Mouse (Mus musculus) testis, adult 10 weeks (tissue): Measurements from ENCODE around the gene Qpctl. TPM values are rescaled to one million over a fixed set of nuclear protein-coding genes. Genes with fewer than 3 reads are reported as not detected.

ENCODE experiments used
- polyA plus RNA-seq: library from polyadenylated mRNA; stranded (reverse); fragments of 350-450 nt; fragmentation: Illumina TruSeq; extraction: RNeasy Lipid Tissue Mini Kit (QIAGEN cat#74804); gene quantifications from one replicate; pipeline ENCODE4 v1.2.3, GENCODE M21; 2014; ENCODE audit warnings: low read depth, low replicate concordance

Gene Qpctl
- 3.1 TPM for polyA plus RNA-seq

DNA sequence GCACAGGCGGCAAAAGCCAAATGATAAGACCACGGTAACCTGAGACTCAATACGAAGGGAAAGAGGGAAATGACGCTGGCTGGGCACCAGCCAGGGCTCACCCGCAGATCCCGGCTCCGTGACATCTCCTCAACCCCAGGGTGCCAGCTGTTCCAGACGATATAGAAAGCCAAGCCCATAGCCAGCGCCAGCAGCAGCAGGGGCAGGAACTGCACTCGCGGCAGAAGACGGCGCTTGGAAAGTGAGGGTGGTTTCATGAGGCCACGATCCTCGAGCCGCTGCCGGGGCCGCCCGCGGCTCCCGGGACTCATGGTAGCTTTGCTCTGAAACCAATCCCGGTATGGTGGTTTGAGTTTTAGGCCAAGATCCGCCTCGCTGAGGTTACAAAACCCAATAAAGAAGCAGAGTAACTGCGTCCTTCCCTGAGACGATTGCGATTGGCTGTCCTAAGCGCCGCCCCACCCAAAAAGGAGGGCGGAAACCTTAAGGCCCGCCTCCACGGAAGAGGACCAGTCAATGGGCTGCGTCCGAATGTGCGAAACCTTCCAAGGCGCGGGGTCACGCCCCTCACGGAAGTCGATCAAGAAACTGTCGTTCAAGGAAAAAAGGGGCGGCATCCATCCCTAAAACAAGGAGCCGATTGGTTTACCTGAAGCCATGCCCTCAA is at the start of gene Qpctl:
Gene Qpctl (minus strand): TSS at position 417 of the 667 bp plus-strand sequence.

DNA sequence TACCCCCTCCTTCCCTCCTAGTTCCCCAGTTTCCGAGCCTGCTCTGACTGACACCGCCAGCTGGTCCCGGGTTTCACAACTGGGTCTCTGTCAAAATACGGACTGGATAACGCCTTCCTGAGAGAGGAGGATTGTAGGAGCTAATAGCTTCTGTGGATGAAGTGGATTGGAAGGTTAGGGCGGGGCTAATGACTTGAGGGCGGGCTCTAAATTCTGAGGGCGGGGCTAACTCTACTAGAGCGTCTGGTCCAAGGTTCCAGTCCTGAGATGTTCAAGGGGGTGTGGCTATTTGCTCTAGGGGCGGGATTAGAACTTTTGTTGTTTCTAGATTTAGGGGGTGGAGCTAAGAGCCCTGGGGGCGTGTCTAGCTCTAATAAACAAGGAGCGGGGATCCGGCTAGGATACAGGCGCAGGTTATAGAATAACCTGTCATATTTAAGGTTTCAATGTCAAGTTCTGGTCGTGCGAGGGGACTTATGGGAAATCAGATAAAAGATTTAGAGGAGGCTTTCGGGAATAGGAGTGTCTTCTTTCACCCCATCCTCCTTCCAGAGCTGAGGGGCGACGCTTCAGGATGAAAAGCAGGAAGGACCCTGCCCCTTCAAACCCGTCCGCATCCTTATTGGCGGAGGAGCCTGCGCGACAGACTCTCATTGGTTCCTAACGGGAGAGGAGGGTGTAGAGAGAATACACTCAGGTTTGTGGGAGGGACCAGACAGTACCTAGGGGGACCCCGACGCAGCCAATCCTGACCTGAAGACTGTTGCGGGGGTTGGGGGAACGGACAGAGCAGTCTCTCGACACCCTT is 26.8 kb upstream of the Qpctl start, which contains the start of gene Eml2:
Gene Eml2 (plus strand): TSS at position 714 of the 808 bp plus-strand sequence.

DNA sequence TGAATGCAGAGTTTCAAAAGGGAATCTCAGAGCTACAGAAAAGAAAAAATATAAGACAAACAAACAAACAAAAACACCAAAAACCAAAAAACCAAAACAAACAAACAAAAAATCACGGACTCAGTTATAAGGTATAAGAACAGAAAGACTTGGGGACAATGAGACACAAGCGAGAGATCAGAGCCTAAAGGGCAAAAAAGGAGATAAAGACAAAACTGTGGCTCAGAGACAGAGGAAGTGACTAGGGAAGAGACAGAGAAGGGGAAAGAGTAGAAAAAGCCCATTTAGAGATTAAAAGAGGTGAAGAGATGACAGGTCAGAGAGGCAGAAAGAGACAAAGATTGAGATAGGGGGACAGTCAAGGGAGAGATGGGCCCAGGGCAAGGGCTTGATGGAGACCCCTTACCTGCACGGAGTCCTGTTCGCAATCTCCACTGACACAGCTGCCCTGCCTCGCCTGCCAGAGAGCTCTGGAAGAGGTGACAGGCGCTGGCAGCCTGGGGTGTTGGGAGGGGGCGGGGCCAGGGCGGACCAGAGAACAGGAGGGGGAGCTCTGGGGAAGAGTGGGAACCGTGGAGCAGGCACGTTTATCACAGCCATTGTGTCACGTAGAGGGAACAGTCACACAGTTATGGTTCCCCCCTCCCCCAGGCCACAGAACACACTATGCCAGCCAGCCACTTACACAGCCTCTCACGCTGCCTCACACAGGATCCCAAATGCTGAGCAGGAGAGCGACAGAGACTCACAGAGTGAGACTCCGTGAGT is 16.7 kb upstream of the Qpctl start, which contains the start of gene Gipr:
Gene Gipr (minus strand): TSS at position 472 of the 768 bp plus-strand sequence.

DNA sequence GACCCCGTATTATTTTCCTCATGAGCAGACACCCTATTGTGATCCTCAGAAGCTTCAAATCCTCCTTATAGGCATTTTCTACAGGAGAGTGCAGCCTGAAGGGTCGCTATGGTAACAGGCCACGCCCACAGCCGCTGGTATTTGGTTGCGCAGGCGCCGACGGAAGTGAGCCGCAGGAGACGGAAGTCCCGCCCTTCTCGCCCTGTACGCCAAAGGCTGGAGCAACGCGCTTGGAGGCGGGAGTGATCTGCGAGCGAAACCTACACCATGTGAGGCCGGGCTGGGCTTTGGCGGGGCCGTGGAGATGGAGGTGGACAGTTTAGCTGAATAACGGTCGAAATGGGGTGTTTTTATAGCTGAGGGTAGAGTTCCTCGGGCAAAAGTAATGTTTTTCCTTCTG is 535 bp upstream of the Qpctl start, which contains the start of gene Snrpd2:
Gene Snrpd2 (plus strand): TSS at position 97 of the 400 bp plus-strand sequence.

DNA sequence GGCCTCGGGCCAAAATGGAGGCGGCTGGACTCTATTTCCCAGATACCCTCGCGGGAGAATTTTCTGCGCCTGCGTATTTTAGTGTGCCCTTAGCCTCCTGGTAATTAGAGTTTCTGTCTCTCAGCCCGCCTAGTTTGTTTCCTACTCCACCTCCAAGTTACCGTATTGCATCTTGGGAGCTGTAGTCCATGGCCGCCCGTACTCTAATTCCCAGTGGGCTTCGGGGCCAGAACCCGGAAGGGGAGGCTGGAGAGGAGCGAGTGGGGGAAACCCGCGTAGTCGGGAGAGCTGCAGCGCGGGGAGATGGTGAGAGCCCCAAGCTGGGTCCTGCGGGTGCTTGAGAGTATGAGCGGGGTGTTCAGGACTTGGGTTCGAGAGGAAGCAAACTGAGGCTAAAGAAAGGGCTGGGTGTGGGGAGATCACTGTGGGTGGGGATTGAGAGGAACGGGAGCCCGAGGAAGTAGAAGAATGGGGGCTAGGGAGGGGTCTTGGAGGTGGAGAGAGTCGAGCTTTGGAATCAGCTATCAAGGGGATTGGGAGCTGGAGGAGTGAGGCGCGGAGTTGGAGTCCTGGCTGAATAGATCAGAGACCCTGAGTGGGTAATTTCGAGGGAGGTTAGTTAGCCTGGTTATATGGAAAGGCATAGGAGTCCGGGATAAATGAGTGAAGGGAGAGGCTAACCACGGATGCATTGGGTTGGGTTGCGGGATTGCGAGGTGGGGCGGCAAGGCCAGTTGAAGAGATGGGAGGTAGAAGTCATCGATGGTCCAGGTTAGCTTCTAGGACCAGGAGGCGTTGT is 29.3 kb downstream of the Qpctl start, which contains the start of gene Fbxo46:
Gene Fbxo46 (plus strand): TSS at position 229 of the 799 bp plus-strand sequence.

DNA sequence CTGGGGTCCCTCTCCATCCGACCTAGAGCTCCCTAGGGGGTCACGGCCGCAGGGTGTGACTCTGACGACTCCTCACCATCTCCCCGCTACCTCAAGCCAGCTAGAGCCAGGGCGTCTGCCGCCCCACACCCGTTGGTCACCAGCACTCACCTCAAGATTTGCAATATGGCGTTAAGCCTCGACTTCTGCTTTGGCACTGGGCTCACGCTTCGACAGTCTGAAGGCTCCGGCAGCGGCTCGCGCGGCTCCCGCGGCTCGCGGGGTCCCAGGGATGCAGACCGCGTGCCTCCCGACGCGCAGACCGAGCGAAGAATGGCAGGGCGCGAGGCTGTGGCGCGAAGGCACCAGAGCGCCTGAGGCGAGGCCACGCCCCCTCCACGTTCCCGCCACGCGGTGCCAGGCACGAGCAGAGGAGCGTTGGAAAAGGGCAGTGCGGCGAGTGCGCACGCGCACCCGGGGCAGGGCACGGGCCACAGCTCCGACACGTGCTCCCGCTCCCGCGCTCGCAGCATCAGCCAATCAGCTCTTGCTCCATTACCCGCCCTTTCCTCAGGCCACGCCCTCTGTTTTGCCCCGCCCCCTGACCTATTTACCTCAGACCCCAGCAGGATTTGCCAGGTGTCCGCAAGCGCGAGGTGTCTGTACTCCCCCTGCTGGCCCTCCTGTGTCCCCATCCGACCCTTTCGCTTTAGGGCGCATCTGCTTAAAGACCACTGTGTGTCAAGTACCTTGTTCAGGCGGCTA is 30.9 kb downstream of the Qpctl start, which contains the start of gene Gm4969:
Gene Gm4969 (minus strand): TSS at position 341 of the 744 bp plus-strand sequence.

DNA sequence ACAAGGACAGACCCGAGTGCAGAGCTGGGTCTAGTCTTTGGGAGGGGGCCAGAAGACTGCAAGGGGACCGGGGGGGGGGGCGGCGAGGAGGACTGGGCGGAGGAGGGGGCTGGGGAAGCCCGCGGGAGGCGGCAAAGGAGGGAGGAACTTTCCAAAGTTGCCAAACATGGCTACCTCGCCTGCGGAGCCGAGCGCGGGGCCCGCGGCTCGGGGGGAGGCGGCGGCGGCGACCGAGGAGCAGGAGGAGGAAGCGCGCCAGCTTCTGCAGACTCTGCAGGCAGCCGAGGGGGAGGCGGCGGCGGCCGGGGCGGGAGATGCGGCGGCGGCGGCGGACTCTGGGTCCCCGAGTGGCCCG is 54.6 kb downstream of the Qpctl start, which contains the start of gene Six5:
Gene Six5 (plus strand): TSS at position 124 of the 355 bp plus-strand sequence.

Other genes with a start within 250 kb of the Qpctl start
- gene Ccdc61, start 238.9 kb downstream of the Qpctl start, polyA plus RNA-seq = 2.5 TPM
- gene Nova2, start 223.4 kb downstream of the Qpctl start, polyA plus RNA-seq = 0.66 TPM
- not detected for gene Nanos2, start 161.9 kb downstream of the Qpctl start, polyA plus RNA-seq
- gene Mypop, start 158.0 kb downstream of the Qpctl start, polyA plus RNA-seq = 1.3 TPM
- gene Irf2bp1, start 145.2 kb downstream of the Qpctl start, polyA plus RNA-seq = 0.39 TPM
- gene Foxa3, start 125.8 kb downstream of the Qpctl start, polyA plus RNA-seq = 0.42 TPM
- gene Sympk, start 124.9 kb downstream of the Qpctl start, polyA plus RNA-seq = 12.0 TPM
- 9.7 TPM for gene Rsph6a, start 94.6 kb downstream of the Qpctl start, polyA plus RNA-seq
- 2.8 TPM for gene Dmwd, start 73.1 kb downstream of the Qpctl start, polyA plus RNA-seq
- gene Dmpk, start 65.4 kb downstream of the Qpctl start, polyA plus RNA-seq = 2.4 TPM
- 0.25 TPM for gene Six5, start 54.7 kb downstream of the Qpctl start, polyA plus RNA-seq
- gene Gm4969, start 30.9 kb downstream of the Qpctl start, polyA plus RNA-seq = 5.8 TPM
- 0.88 TPM for gene Fbxo46, start 29.4 kb downstream of the Qpctl start, polyA plus RNA-seq
- 5.1 TPM for gene Snrpd2, start 431 bp upstream of the Qpctl start, polyA plus RNA-seq
- gene Gipr, start 16.8 kb upstream of the Qpctl start, polyA plus RNA-seq = 3.4 TPM
- gene Eml2, start 27.1 kb upstream of the Qpctl start, polyA plus RNA-seq = 0.31 TPM
- 2.3 TPM for gene Gpr4, start 63.2 kb upstream of the Qpctl start, polyA plus RNA-seq
- gene Opa3, start 79.0 kb upstream of the Qpctl start, polyA plus RNA-seq = 3.4 TPM
- 50.9 TPM for gene Vasp, start 122.5 kb upstream of the Qpctl start, polyA plus RNA-seq
- gene Ppm1n, start 130.8 kb upstream of the Qpctl start, polyA plus RNA-seq = not detected
- 0.62 TPM for gene Rtn2, start 133.3 kb upstream of the Qpctl start, polyA plus RNA-seq
- gene Fosb, start 160.8 kb upstream of the Qpctl start, polyA plus RNA-seq = 0.28 TPM
- gene Ercc1, start 195.5 kb upstream of the Qpctl start, polyA plus RNA-seq = 0.92 TPM
- gene Cd3eap, start 210.2 kb upstream of the Qpctl start, polyA plus RNA-seq = 0.87 TPM
- 1.0 TPM for gene Ppp1r13l, start 210.5 kb upstream of the Qpctl start, polyA plus RNA-seq
- gene Ercc2, start 232.7 kb upstream of the Qpctl start, polyA plus RNA-seq = 0.67 TPM